Mouse (Mus musculus): ENCODE data around the gene Fbxl15. TPM values are rescaled to one million over a fixed set of nuclear protein-coding genes. Genes with fewer than 3 reads are reported as not detected.
A peak's percentile ranks its signal among the peaks of the same experiment; 100 is the strongest.

Fbxl15 gene
- polyA plus RNA-seq, 1 experiment = 38.8 TPM

DNA sequence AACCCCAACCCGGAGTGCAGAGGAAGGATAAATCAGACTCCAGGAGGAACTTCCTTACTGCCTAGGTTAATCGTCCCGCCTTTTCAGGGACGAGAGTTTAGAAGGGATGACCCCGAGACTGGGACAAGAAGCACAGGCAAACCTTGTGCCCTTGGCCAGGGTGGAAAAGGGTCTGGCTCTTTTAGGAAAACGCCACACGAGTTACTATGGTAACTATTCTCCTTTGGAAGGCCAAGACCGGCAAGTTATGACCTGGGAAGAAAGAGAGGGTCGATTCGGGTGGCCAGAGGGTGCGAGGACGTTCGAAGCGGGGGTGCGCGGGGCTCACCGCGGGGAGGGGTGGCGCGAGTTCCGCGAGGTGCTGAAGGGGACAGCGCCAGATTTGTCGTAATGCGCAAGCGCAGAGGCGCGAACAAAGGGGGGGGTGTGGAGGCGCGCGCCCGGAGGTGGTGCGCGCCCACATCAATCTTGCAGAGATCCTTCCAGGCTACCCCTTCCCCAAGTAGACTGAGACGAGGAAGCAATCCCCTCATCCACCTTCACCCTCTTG, 1.2 kb upstream of the Fbxl15 start, which contains the start of gene Psd:
Gene Psd (minus strand): TSS at position 401 of the 550 bp plus-strand sequence.
- Histone ChIP-seq H3K27me3 (ENCODE audit: control insufficient read depth, insufficient read depth, low read length) (no peaks in the 10 kb centered on the region), H3K4me3 (replicated peaks; ENCODE audit: insufficient read depth, low read depth, low read length) (peak within 1 kb of the TSS; percentile 76), H3K4me1 (ENCODE audit: control insufficient read depth, insufficient read depth, low read length) (peaks cover 25% of the 10 kb centered on the region), H3K27ac (ENCODE audit: insufficient read depth, low read length) (peak within 1 kb of the TSS; percentile 84)
- DNase-seq = peak; percentile 83 to 86
- TF ChIP-seq CTCF (IDR thresholded peaks at IDR 0.05; ENCODE audit: borderline replicate concordance, insufficient read depth, low read depth, low read length) (no peak), POLR2A (IDR thresholded peaks at IDR 0.05; ENCODE audit: borderline replicate concordance, insufficient read depth, low read length) (peak; percentile 80)
- under 1% methylated on average over 35 of the region's 35 CpGs for WGBS

DNA sequence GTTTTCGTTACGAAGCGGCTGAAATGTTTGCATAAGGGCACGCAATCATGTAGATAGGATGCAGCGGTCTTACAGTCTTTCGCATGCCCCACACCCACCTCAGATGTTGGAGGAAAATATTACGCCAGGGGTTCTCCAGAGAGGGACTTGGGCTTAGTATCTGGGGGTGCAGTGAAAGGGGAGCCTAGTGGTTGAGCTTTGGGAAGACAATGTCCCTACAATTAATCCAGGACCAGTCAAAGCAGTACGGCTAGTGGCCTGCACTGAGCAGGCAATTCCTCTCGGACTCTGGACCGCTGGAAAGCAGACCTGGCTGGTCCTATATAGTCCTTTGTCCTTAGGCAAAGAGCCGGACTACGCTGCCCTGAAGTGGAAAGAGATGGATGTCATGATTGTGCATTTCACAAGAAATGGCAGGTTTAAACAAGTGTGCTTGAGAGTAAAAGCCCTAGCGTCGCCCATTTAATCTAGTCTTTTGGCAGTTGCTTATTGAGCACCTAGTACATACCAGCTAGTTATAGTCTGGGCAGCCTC, 386 bp upstream of the Fbxl15 start:
- DNase-seq = peak in 1 of 2 experiments; percentile 38
- Histone ChIP-seq H3K4me3 (replicated peaks; ENCODE audit: insufficient read depth, low read depth, low read length) (peak overlapping the region; percentile 76), H3K27me3 (ENCODE audit: control insufficient read depth, insufficient read depth, low read length) (no peaks in the 10 kb centered on the region), H3K4me1 (ENCODE audit: control insufficient read depth, insufficient read depth, low read length) (peaks cover 22% of the 10 kb centered on the region), H3K27ac (ENCODE audit: insufficient read depth, low read length) (peak overlapping the region; percentile 84)
- no peak for TF ChIP-seq POLR2A (IDR thresholded peaks at IDR 0.05; ENCODE audit: borderline replicate concordance, insufficient read depth, low read length)
- 16% methylated on average over 14 of the region's 14 CpGs for WGBS

DNA sequence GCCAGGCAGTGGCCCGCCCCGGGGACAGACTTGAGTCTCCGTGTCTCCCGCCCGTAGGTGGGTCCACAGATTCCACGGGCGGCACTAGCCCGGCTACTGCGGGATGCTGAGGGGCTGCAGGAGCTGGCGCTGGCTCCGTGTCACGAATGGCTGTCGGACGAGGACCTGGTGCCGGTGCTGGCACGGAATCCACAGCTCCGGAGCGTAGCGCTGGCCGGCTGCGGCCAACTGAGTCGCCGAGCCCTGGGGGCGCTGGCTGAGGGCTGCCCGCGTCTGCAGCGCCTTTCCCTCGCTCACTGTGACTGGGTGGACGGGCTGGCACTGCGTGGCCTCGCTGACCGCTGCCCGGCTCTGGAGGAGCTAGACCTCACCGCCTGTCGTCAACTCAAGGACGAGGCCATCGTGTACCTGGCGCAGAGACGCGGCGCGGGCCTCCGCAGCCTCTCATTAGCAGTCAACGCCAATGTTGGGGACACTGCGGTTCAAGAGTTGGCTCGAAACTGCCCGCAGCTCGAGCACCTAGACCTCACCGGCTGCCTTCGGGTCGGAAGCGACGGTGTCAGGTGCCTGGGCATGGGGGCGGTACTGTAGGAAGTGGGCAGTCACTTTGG, 1.2 kb downstream of the Fbxl15 start:
- WGBS = under 1% methylated on average over 54 of the region's 54 CpGs
- no peaks in the 10 kb centered on the region for H3K27me3 ChIP-seq (ENCODE audit: control insufficient read depth, insufficient read depth, low read length)
- TF ChIP-seq POLR2A (IDR thresholded peaks at IDR 0.05; ENCODE audit: borderline replicate concordance, insufficient read depth, low read length) (no peak), CTCF (IDR thresholded peaks at IDR 0.05; ENCODE audit: borderline replicate concordance, insufficient read depth, low read depth, low read length) (no peak)
- peak overlapping the region; percentile 84 for H3K27ac ChIP-seq (ENCODE audit: insufficient read depth, low read length)
- peaks cover 27% of the 10 kb centered on the region for H3K4me1 ChIP-seq (ENCODE audit: control insufficient read depth, insufficient read depth, low read length)
- H3K4me3 ChIP-seq (replicated peaks; ENCODE audit: insufficient read depth, low read depth, low read length) = peak overlapping the region; percentile 76
- DNase-seq = no peak

DNA sequence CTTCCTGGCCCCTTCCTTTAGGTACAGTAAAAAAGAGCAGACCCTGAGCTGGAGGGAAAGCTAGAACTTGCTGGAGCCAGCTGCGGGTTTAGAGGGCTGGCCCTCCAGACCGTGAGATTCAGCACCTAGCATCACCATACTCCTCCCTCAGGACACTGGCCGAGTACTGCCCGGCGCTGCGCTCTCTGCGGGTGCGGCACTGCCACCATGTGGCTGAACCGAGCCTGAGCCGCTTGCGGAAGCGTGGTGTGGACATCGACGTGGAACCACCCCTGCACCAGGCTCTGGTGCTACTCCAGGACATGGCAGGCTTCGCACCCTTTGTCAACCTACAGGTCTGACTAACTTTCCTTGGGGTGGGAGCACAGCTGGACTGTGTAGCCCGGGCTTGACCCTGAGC, 2.0 kb downstream of the Fbxl15 start:
- Histone ChIP-seq H3K27me3 (ENCODE audit: control insufficient read depth, insufficient read depth, low read length) (no peaks in the 10 kb centered on the region), H3K4me1 (ENCODE audit: control insufficient read depth, insufficient read depth, low read length) (peaks cover 28% of the 10 kb centered on the region), H3K27ac (ENCODE audit: insufficient read depth, low read length) (no peak overlapping the region), H3K4me3 (replicated peaks; ENCODE audit: insufficient read depth, low read depth, low read length) (peak overlapping the region; percentile 36)
- peak; percentile 88 to 89 for DNase-seq
- 4% methylated on average over 16 of the region's 16 CpGs for WGBS
- TF ChIP-seq CTCF (IDR thresholded peaks at IDR 0.05; ENCODE audit: borderline replicate concordance, insufficient read depth, low read depth, low read length) (peak; percentile 93), POLR2A (IDR thresholded peaks at IDR 0.05; ENCODE audit: borderline replicate concordance, insufficient read depth, low read length) (no peak)

DNA sequence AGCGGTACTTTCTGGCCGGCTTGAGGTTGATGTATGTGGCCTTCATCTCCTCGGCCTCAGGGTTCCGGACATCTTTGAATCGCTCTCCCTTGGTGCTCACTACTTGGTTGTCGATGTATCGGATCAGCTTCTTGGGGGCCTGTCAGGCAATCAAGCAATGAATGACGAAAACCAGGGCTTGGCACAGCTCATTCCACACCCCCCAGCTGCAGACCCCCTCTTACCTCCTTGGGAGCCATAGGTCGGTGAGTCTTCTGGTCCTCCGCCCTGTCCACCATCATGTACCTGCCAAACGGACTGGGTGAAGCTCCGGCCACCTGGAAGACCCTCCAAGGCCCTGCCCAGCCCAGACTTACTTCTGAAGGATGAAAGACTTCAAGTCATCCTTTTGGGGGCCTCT, 2.7 kb downstream of the Fbxl15 start:
- DNase-seq = no peak
- H3K27ac ChIP-seq (ENCODE audit: insufficient read depth, low read length) = no peak overlapping the region
- 86% methylated on average over 12 of the region's 12 CpGs for WGBS
- no peaks in the 10 kb centered on the region for H3K27me3 ChIP-seq (ENCODE audit: control insufficient read depth, insufficient read depth, low read length)
- no peak overlapping the region for H3K4me3 ChIP-seq (replicated peaks; ENCODE audit: insufficient read depth, low read depth, low read length)
- peaks cover 29% of the 10 kb centered on the region for H3K4me1 ChIP-seq (ENCODE audit: control insufficient read depth, insufficient read depth, low read length)
- TF ChIP-seq POLR2A (IDR thresholded peaks at IDR 0.05; ENCODE audit: borderline replicate concordance, insufficient read depth, low read length) (no peak), CTCF (IDR thresholded peaks at IDR 0.05; ENCODE audit: borderline replicate concordance, insufficient read depth, low read depth, low read length) (no peak)

DNA sequence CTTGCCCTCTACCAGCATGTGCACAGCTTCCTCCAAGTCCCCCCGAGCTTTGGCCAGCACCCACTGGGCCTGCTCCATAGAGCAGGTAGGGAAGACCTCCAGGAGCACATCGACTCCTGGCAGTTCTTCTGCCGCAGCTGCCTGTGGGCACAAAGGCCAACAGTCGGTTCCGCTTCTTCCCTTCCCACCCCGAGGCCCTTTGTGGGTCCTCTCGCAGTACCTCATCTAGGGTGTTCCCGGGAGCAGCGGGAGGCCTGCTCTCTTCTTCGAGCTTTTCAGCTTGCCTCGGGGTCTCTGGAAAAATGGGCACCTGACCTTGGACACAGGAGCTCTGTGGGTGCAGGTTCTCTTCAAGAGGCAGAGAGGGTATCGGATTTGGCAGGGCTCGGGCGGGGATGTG, 3.3 kb downstream of the Fbxl15 start:
- TF ChIP-seq POLR2A (IDR thresholded peaks at IDR 0.05; ENCODE audit: borderline replicate concordance, insufficient read depth, low read length) (no peak), CTCF (IDR thresholded peaks at IDR 0.05; ENCODE audit: borderline replicate concordance, insufficient read depth, low read depth, low read length) (no peak)
- Histone ChIP-seq H3K27ac (ENCODE audit: insufficient read depth, low read length) (no peak overlapping the region), H3K4me1 (ENCODE audit: control insufficient read depth, insufficient read depth, low read length) (peaks cover 32% of the 10 kb centered on the region), H3K27me3 (ENCODE audit: control insufficient read depth, insufficient read depth, low read length) (no peaks in the 10 kb centered on the region), H3K4me3 (replicated peaks; ENCODE audit: insufficient read depth, low read depth, low read length) (no peak overlapping the region)
- WGBS = 78% methylated on average over 14 of the region's 14 CpGs
- no peak for DNase-seq

DNA sequence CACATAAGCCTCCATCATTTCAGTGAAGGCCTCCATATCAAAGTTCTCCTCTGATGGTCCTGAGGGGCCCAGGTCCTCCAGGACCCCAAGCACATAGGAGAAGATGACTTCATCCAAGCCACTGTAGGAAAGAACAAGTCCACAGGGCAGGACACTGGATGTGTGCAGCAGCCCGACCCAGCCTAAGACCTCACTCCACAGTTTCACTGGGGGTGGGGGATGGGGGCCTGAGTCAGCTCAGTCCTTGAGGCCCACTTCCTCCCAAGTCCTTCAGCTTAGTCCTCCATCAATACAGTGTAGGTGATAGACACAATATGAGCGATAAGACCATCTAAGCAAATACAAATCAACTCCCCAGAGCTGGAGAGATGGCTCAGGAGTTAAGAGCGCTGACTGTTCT, 4.0 kb downstream of the Fbxl15 start:
- no peak for DNase-seq

More for the DNA sequence above, 4.0 kb downstream of the Fbxl15 start:
- WGBS = 85% methylated on average over 3 of the region's 3 CpGs
- H3K4me3 ChIP-seq (replicated peaks; ENCODE audit: insufficient read depth, low read depth, low read length) = no peak overlapping the region
- H3K4me1 ChIP-seq (ENCODE audit: control insufficient read depth, insufficient read depth, low read length) = peaks cover 32% of the 10 kb centered on the region
- H3K27me3 ChIP-seq (ENCODE audit: control insufficient read depth, insufficient read depth, low read length) = no peaks in the 10 kb centered on the region
- H3K27ac ChIP-seq (ENCODE audit: insufficient read depth, low read length) = no peak overlapping the region
- TF ChIP-seq CTCF (IDR thresholded peaks at IDR 0.05; ENCODE audit: borderline replicate concordance, insufficient read depth, low read depth, low read length) (no peak), POLR2A (IDR thresholded peaks at IDR 0.05; ENCODE audit: borderline replicate concordance, insufficient read depth, low read length) (0 out of 2 replicates have a peak, but pooled peaks have one; percentile 9)
